Mouse (Mus musculus): ENCODE measurements around the gene Pam.

GRCm38 (mm10) chr1:98055591-98055990 lies 39.9 kb downstream of the Pam start:
- TF ChIP-seq GATA1 (IDR thresholded peaks at IDR 0.05; ENCODE audit: borderline replicate concordance, low read length) (no peak), FLI1 (IDR thresholded peaks at IDR 0.05; ENCODE audit: low read length) (no peak)

Measured in megakaryocyte, embryonic 14.5 days (primary cell).